Mouse (Mus musculus): Measurements from ENCODE around the gene Otud7a. TPM values are rescaled to one million over a fixed set of nuclear protein-coding genes. Genes with fewer than 3 reads are reported as not detected.

Gene Otud7a
- polyA plus RNA-seq, 1 experiment from 2014 or later: 0.25 TPM

DNA sequence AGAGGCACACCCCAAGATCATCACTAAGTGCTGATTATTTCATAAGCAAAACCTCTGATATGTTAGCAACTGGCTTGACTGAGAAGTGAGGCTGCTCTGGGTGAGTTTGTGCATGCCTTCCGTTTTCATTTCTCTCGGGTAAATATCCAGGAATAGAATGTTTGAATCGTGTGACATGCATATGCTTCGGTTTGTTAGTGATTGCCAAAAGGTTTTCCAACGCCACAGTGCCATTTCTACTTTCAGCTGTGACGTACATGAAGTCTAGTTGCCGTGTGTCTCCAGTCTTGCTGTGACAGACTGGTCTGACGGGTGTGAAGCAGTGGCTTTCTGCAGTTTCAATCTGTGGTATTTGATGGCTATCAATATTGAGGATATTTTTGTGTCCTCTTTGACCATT lies 273.4 kb downstream of the Otud7a start:
- Histone ChIP-seq H3K36me3 (no peaks in the 10 kb centered on the region), H3K4me2 (replicated peaks) (no peak overlapping the region), H3K9me3 (replicated peaks) (no peaks in the 10 kb centered on the region), H3K27ac (replicated peaks) (no peak overlapping the region), H3K4me3 (replicated peaks) (no peak overlapping the region), H3K9ac (no peak overlapping the region), H3K4me1 (no peaks in the 10 kb centered on the region), H3K27me3 (no peaks in the 10 kb centered on the region)
- no peak for ATAC-seq (ENCODE audit: insufficient number of reproducible peaks, low FRiP score, low TSS enrichment, low read depth)
- 67% methylated on average over 8 of the region's 8 CpGs for WGBS

DNA sequence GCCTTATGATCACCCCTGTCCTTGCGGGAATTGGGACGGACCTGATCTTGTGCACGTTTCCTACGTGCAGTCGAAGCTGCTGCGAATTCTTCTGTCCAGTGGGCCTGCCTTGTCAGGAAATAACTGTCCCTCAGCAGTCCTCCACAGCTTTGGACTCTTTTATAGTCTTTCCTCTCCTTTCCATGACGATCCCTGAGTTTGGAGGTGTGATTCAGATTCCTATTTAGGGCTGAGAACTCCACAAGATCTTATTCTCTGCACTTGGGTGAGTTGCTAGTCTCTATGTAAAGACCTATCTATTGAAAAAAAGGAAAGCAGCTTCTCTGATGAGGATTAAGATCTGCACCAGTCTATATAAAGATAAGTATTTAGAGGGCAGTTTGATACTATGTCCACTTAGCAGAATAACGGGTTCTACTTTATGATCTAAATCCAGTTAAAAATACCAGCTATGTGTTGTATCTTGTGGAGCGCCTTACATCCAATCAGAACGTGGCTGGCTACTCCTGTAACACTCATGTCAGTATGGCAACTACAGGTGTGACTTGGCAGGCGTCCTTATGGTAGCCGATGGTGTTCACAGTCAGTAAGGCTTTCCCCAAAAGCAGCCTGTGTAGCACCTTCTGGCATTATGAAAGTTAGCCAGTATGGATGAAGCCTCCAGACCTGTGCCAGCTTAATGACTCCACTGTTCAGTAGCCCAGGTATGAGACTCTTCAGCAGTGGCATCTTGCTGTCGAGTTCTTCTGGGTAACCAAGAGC lies 274.8 kb downstream of the Otud7a start:
- Histone ChIP-seq H3K36me3 (no peaks in the 10 kb centered on the region), H3K27ac (replicated peaks) (no peak overlapping the region), H3K4me2 (replicated peaks) (no peak overlapping the region), H3K9ac (no peak overlapping the region), H3K4me1 (no peaks in the 10 kb centered on the region), H3K9me3 (replicated peaks) (no peaks in the 10 kb centered on the region), H3K27me3 (no peaks in the 10 kb centered on the region), H3K4me3 (replicated peaks) (no peak overlapping the region)
- no peak for ATAC-seq (ENCODE audit: insufficient number of reproducible peaks, low FRiP score, low TSS enrichment, low read depth)
- WGBS: 87% methylated on average over 13 of the region's 13 CpGs

DNA sequence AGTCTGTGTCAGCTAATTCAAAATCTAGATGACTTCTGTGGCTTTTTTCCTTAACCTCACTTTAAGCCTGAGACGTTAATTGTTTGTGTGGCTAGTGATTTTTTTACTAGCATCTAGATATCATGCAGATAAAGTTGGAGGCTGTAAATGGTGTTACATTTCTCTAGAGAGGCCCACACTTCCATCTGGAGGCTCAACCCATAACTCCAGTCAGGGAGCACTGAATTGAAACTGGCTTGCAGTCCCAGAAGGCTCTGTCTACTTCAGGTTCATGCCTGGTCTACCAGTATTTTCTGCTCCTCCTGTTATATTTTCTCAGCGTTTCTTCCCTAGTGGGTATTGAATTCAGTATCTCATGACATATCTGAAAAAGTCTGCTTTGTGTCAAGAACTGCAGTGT lies 276.1 kb downstream of the Otud7a start:
- Histone ChIP-seq H3K4me1 (no peaks in the 10 kb centered on the region), H3K4me2 (replicated peaks) (no peak overlapping the region), H3K27me3 (no peaks in the 10 kb centered on the region), H3K36me3 (no peaks in the 10 kb centered on the region), H3K9me3 (replicated peaks) (no peaks in the 10 kb centered on the region), H3K4me3 (replicated peaks) (no peak overlapping the region), H3K27ac (replicated peaks) (no peak overlapping the region), H3K9ac (no peak overlapping the region)
- WGBS: 54% methylated on average over 2 of the region's 2 CpGs
- ATAC-seq (ENCODE audit: insufficient number of reproducible peaks, low FRiP score, low TSS enrichment, low read depth): no peak

DNA sequence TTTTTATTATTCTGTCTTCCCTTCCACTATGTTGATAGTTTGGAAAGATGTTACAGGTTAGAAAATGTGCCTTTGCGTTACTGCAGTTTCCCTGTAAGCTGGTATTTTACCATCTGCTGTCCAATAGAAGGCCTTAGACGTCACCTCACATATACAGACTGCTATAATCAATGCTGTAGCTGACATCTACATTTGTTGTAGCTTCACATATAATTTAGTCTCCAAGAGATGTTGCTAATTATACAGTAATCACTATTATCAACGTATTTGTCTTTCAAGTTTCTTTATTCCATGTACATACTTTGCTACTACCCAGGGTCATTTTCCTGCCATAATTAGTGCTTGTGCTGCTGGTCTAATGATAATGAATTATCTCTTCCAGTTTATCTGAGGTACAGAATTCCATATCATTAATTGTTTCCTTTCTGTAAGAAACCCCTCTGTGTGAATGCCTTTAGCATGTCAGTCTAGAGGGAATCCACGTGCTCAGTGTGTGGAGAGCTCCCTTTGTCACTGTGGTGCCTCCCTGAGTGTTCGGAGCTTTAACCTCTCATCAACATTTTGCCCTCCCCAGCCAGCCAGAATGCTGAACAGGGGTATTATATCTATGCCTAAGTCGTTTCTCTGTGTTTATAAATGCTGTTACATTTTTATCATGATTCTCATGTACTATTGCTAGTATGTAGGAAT lies 280.6 kb downstream of the Otud7a start:
- no peak for ATAC-seq (ENCODE audit: insufficient number of reproducible peaks, low FRiP score, low TSS enrichment, low read depth)
- Histone ChIP-seq H3K4me3 (replicated peaks) (no peak overlapping the region), H3K27ac (replicated peaks) (no peak overlapping the region), H3K4me1 (no peaks in the 10 kb centered on the region), H3K27me3 (no peaks in the 10 kb centered on the region), H3K4me2 (replicated peaks) (no peak overlapping the region), H3K36me3 (no peaks in the 10 kb centered on the region), H3K9me3 (replicated peaks) (no peaks in the 10 kb centered on the region), H3K9ac (no peak overlapping the region)
- 64% methylated on average over 6 of the region's 6 CpGs for WGBS

DNA sequence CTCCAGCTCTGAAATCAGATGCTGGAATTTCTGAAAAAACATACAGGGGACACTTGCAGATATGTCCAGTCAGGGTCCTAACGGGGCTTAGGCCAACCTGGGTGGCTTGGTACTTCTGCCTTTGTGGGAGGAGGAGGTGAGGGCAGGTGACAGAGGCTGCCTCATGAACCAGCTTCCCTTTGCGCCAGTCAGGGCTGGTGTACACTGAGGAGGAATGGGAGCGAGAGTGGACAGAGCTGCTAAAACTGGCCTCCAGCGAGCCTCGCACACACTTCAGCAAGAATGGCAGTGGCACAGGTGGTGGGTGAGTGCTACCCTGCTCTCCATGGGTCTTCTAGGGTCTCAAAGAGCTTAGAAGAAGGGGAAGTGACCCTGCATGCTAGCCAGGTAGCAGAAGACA lies 285.1 kb downstream of the Otud7a start:
- Histone ChIP-seq H3K4me1 (no peaks in the 10 kb centered on the region), H3K9ac (no peak overlapping the region)
- 89% methylated on average over 5 of the region's 5 CpGs for WGBS

DNA sequence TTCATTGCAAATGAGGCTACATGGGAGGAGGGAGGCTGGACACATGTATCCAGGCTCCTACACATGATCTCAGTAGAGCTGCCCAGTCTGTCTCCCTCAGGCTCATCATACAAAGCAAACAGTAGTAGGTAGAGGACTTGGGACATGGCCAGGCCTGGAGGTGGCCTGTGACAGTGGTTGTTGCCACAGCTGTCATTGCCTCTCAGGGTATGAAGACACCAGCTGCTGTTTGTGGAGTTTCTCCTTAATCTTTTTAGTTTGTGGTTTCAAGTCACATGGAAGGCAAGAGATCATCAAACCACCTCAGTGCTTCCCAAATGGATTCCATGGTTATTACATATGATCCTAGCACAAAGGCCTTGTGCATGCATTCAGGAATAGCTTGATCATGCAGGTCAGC lies 285.5 kb downstream of the Otud7a start:
- Histone ChIP-seq H3K4me3 (replicated peaks) (no peak overlapping the region), H3K9ac (no peak overlapping the region)
- no peak for ATAC-seq (ENCODE audit: insufficient number of reproducible peaks, low FRiP score, low TSS enrichment, low read depth)

More for the DNA sequence above, 285.1 kb downstream of the Otud7a start:
- no peak overlapping the region for H3K4me2 ChIP-seq (replicated peaks)
- H3K27me3 ChIP-seq: no peaks in the 10 kb centered on the region
- H3K36me3 ChIP-seq: no peaks in the 10 kb centered on the region
- H3K27ac ChIP-seq (replicated peaks): no peak overlapping the region
- H3K9me3 ChIP-seq (replicated peaks): no peaks in the 10 kb centered on the region
- ATAC-seq (ENCODE audit: insufficient number of reproducible peaks, low FRiP score, low TSS enrichment, low read depth): no peak
- H3K4me3 ChIP-seq (replicated peaks): no peak overlapping the region

DNA sequence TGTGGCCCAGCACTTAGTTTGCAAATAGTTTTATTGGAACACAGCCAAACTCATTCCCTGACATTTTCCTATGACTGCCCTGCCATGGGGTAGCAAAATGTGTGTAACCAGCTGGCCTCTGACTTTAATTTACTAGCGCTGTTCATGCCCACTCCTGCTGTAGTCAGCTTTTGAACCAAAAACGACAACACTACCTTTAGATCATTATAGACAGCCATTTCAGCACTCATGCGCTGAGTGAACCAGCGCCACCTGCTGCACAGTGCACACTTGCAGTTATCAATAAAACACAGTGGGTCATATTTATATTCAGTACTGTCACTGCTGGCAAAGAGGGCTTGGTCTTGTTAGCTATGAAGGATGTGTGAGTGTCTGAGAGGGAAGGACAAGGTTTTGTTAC lies 293.2 kb downstream of the Otud7a start:
- Histone ChIP-seq H3K27me3 (no peaks in the 10 kb centered on the region), H3K36me3 (no peaks in the 10 kb centered on the region), H3K4me1 (no peaks in the 10 kb centered on the region), H3K4me2 (replicated peaks) (no peak overlapping the region), H3K9ac (no peak overlapping the region), H3K4me3 (replicated peaks) (no peak overlapping the region), H3K9me3 (replicated peaks) (no peaks in the 10 kb centered on the region), H3K27ac (replicated peaks) (no peak overlapping the region)
- no peak for ATAC-seq (ENCODE audit: insufficient number of reproducible peaks, low FRiP score, low TSS enrichment, low read depth)
- WGBS: 45% methylated on average over 4 of the region's 4 CpGs

More for the DNA sequence above, 285.5 kb downstream of the Otud7a start:
- no peak overlapping the region for H3K27ac ChIP-seq (replicated peaks)
- H3K36me3 ChIP-seq: no peaks in the 10 kb centered on the region
- no peaks in the 10 kb centered on the region for H3K4me1 ChIP-seq
- no peaks in the 10 kb centered on the region for H3K9me3 ChIP-seq (replicated peaks)
- H3K4me2 ChIP-seq (replicated peaks): no peak overlapping the region
- no peaks in the 10 kb centered on the region for H3K27me3 ChIP-seq

DNA sequence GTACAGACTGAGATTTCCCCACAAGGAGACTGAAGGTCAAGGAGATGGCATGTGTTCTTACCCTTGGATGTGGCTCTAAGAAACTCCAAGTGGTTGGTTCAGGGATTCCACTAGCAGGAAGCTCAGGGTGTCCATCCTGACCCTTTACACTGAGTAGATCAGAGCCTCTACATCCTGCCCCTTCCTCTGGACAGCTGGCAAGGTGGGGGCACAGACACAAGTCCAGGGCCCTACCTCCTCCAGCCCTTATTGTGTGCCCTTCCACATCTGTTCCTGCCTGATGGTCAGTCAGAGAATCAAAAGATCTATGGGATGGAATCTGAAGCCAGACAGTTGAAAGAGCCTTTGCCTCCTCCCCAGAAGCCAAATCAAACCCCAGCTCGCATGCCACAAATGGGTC lies 293.6 kb downstream of the Otud7a start:
- no peaks in the 10 kb centered on the region for H3K9me3 ChIP-seq (replicated peaks)
- H3K27ac ChIP-seq (replicated peaks): no peak overlapping the region
- H3K4me2 ChIP-seq (replicated peaks): no peak overlapping the region
- ATAC-seq (ENCODE audit: insufficient number of reproducible peaks, low FRiP score, low TSS enrichment, low read depth): no peak
- 77% methylated on average over 1 of the region's 1 CpGs for WGBS
- no peaks in the 10 kb centered on the region for H3K27me3 ChIP-seq
- no peak overlapping the region for H3K9ac ChIP-seq
- H3K4me1 ChIP-seq: no peaks in the 10 kb centered on the region
- H3K36me3 ChIP-seq: no peaks in the 10 kb centered on the region
- H3K4me3 ChIP-seq (replicated peaks): no peak overlapping the region

DNA sequence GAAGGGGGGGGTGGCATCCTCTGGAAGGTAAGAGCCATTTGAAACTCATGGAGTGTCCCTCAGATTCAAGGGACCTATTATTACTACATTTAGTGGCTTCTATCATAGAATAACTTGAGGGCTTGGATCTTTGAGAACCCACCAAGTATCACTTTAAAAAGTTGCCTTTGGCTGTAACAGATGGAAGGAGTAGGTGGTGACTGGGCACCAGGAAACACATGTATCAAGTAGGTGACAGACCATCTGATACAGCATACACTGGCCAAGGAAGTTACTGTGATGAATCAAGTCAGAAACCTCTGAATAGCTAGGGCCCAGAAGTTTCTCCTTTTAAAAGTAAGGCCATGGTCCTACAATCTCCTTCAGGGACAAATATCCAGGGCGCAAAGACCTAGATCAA lies 298.6 kb downstream of the Otud7a start:
- Histone ChIP-seq H3K4me1 (no peaks in the 10 kb centered on the region), H3K4me3 (replicated peaks) (no peak overlapping the region), H3K4me2 (replicated peaks) (no peak overlapping the region), H3K27me3 (no peaks in the 10 kb centered on the region), H3K27ac (replicated peaks) (no peak overlapping the region), H3K9ac (no peak overlapping the region), H3K36me3 (no peaks in the 10 kb centered on the region), H3K9me3 (replicated peaks) (no peaks in the 10 kb centered on the region)
- no peak for ATAC-seq (ENCODE audit: insufficient number of reproducible peaks, low FRiP score, low TSS enrichment, low read depth)
- WGBS: 93% methylated on average over 1 of the region's 1 CpGs

DNA sequence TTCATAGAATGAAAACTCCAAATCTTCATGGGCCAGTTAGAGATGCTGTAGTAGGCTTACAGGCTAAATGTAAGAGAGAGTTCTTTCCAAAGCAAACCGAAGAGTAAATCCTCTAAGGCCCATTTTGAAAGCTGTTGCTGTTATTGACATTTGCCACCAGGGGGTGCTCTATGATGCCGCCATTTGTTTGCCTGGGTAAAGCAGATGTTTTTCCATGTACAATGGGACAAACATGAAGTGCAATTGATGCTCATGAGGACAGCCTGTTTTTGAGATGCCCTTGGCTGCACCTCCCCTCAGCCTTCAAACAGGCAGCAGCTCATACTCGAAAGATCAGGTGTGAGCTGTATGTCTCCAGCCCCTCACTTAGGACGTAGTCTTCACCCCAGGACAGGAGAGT lies 307.5 kb downstream of the Otud7a start:
- Histone ChIP-seq H3K4me3 (replicated peaks) (no peak overlapping the region), H3K9ac (no peak overlapping the region), H3K4me1 (peaks cover 28% of the 10 kb centered on the region), H3K4me2 (replicated peaks) (no peak overlapping the region), H3K27me3 (peaks cover 34% of the 10 kb centered on the region), H3K9me3 (replicated peaks) (no peaks in the 10 kb centered on the region), H3K27ac (replicated peaks) (no peak overlapping the region), H3K36me3 (no peaks in the 10 kb centered on the region)
- WGBS: 41% methylated on average over 4 of the region's 4 CpGs
- no peak for ATAC-seq (ENCODE audit: insufficient number of reproducible peaks, low FRiP score, low TSS enrichment, low read depth)

DNA sequence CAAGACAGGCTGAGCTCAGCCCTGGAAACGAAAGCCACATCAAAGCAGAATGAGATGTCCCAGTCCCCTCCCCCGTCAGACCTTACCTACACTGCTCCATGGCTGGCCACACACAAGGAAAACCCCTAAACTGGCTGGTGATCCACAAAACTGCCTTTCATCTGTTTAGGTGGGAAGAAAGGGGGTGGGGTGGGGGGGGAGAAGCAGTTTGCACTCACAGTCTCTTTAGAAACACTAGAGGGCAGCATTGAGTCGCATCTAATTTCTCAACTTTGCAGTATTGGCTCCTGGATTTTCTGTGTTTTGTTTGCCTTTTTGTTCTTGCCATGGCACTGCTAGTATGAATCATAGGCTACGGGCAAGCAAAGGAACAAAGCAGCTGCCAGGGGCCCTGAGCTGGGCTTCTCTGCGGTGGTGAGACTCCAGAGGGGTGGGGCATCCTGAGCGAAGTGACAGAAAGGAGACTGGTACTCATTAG lies 308.8 kb downstream of the Otud7a start:
- Histone ChIP-seq H3K27ac (replicated peaks) (no peak overlapping the region), H3K9ac (no peak overlapping the region), H3K4me1 (peaks cover 40% of the 10 kb centered on the region), H3K36me3 (no peaks in the 10 kb centered on the region), H3K4me2 (replicated peaks) (no peak overlapping the region), H3K27me3 (peaks cover 46% of the 10 kb centered on the region), H3K4me3 (replicated peaks) (no peak overlapping the region), H3K9me3 (replicated peaks) (no peaks in the 10 kb centered on the region)
- no peak for ATAC-seq (ENCODE audit: insufficient number of reproducible peaks, low FRiP score, low TSS enrichment, low read depth)
- WGBS: 13% methylated on average over 6 of the region's 6 CpGs
